Mouse (Mus musculus): ENCODE measurements at regions not wholly inside any gene's neighbourhood (a gene's known extent, or its start where the extent isn't known, plus 50 kb on each side); places are given as distances from the start of the nearest gene placed in this dataset.

DNA sequence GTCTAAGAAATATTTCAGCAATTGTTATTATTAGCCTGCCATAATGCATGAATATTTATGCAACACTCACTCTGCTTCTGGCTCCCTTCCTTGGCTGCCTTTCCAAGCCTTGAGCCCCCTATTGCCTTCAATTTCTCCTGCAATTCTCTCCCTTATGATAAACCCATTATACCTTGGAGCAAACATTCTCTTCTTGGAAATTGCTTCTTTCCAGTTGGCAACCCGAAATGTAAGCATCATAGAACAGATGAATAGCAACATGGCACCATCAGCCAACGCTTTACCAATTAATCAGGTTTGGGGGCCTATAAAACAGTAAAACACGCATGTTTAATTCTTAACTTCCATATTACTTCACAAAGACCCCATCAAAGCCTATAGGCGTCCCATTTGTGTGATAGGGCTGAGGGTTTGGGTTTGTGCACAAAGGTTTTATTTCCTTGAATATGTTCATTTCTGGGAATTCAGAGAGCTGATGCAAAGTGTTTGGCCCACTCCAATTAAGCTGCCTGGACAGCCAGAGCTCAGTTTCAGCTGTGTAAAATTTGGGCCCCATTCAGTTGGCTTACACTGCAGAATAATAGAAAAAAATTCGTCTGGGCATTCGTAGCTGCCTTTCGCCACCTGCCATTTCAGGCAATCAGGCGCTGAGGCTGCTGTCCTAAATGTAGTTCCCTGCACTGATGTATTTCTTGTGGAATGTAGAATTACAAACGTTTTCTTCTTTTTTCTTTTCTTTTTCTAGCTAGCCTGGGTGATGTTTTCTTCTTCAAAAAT lies 106.0 kb upstream of the Tmem108 start:
- TF ChIP-seq EP300 (IDR thresholded peaks at IDR 0.05; ENCODE audit: insufficient read depth, low read depth, low read length) (no peak), POLR2A (IDR thresholded peaks at IDR 0.05; ENCODE audit: insufficient read depth, low read depth, low read length) (no peak), CTCF (IDR thresholded peaks at IDR 0.05) (no peak)
- WGBS: 62% methylated on average over 9 of the region's 9 CpGs
- H3K4me1 ChIP-seq (ENCODE audit: control insufficient read depth, insufficient read depth, low read length): no peaks in the 10 kb centered on the region
- no peaks in the 10 kb centered on the region for H3K79me2 ChIP-seq (replicated peaks; ENCODE audit: control insufficient read depth, insufficient read depth, low read length)
- H3K9ac ChIP-seq (ENCODE audit: low read depth, low read length): no peak overlapping the region
- H3K4me3 ChIP-seq: no peak overlapping the region
- no peak overlapping the region for H3K27ac ChIP-seq
- intact Hi-C loops (cut with DNase I): no loop called here
- DNase-seq: no peak
- no peaks in the 10 kb centered on the region for H3K27me3 ChIP-seq (ENCODE audit: control insufficient read depth, insufficient read depth, low read length)
- no peaks in the 10 kb centered on the region for H3K36me3 ChIP-seq (ENCODE audit: control insufficient read depth, insufficient read depth, low read length)

GRCm38 (mm10) chr9:103869276-103869675 lies 107.6 kb upstream of the Tmem108 start:
- Histone ChIP-seq H3K4me1 (ENCODE audit: control insufficient read depth, insufficient read depth, low read length) (no peaks in the 10 kb centered on the region), H3K4me3 (no peak overlapping the region), H3K27ac (no peak overlapping the region), H3K27me3 (ENCODE audit: control insufficient read depth, insufficient read depth, low read length) (no peaks in the 10 kb centered on the region), H3K79me2 (replicated peaks; ENCODE audit: control insufficient read depth, insufficient read depth, low read length) (no peaks in the 10 kb centered on the region), H3K9ac (ENCODE audit: low read depth, low read length) (no peak overlapping the region), H3K36me3 (ENCODE audit: control insufficient read depth, insufficient read depth, low read length) (no peaks in the 10 kb centered on the region)
- WGBS: 84% methylated on average over 2 of the region's 2 CpGs
- TF ChIP-seq EP300 (IDR thresholded peaks at IDR 0.05; ENCODE audit: insufficient read depth, low read depth, low read length) (no peak), CTCF (IDR thresholded peaks at IDR 0.05) (no peak), POLR2A (IDR thresholded peaks at IDR 0.05; ENCODE audit: insufficient read depth, low read depth, low read length) (no peak)
- intact Hi-C loops (cut with DNase I): no loop called here
- no peak for DNase-seq

DNA sequence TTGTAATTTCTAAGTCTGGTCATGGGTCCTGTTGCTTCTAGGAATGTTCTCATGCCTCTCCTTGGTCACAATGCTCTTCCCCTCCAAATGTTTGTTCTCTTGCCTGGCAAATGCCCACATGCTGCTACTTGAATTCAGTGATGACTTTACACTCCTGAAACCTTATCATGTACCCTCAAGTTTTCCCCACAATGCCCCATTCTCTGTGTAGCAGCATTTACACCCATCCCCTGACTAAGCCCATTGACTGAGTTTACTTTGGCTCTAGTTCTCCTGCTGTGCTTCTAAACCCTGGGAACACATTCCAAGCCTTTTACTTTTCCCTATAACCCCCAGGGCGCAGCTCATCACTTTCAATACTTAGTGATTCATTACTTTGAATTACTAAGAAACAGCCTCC lies 110.5 kb upstream of the Tmem108 start:
- no peak for DNase-seq
- Histone ChIP-seq H3K79me2 (replicated peaks; ENCODE audit: control insufficient read depth, insufficient read depth, low read length) (no peaks in the 10 kb centered on the region), H3K36me3 (ENCODE audit: control insufficient read depth, insufficient read depth, low read length) (no peaks in the 10 kb centered on the region), H3K27me3 (ENCODE audit: control insufficient read depth, insufficient read depth, low read length) (no peaks in the 10 kb centered on the region), H3K4me1 (ENCODE audit: control insufficient read depth, insufficient read depth, low read length) (no peaks in the 10 kb centered on the region), H3K27ac (no peak overlapping the region), H3K4me3 (no peak overlapping the region), H3K9ac (ENCODE audit: low read depth, low read length) (no peak overlapping the region)
- WGBS: 66% methylated on average over 1 of the region's 1 CpGs
- TF ChIP-seq EP300 (IDR thresholded peaks at IDR 0.05; ENCODE audit: insufficient read depth, low read depth, low read length) (no peak), POLR2A (IDR thresholded peaks at IDR 0.05; ENCODE audit: insufficient read depth, low read depth, low read length) (no peak), CTCF (IDR thresholded peaks at IDR 0.05) (no peak)
- intact Hi-C loops (cut with DNase I): no loop called here

GRCm38 (mm10) chr9:103873876-103874275 lies 112.2 kb upstream of the Tmem108 start:
- H3K27ac ChIP-seq: no peak overlapping the region
- TF ChIP-seq POLR2A (IDR thresholded peaks at IDR 0.05; ENCODE audit: insufficient read depth, low read depth, low read length): no peak
- TF ChIP-seq EP300 (IDR thresholded peaks at IDR 0.05; ENCODE audit: insufficient read depth, low read depth, low read length): no peak
- TF ChIP-seq CTCF (IDR thresholded peaks at IDR 0.05): no peak
- H3K36me3 ChIP-seq (ENCODE audit: control insufficient read depth, insufficient read depth, low read length): no peaks in the 10 kb centered on the region
- H3K79me2 ChIP-seq (replicated peaks; ENCODE audit: control insufficient read depth, insufficient read depth, low read length): no peaks in the 10 kb centered on the region
- no peak for DNase-seq
- H3K4me1 ChIP-seq (ENCODE audit: control insufficient read depth, insufficient read depth, low read length): no peaks in the 10 kb centered on the region
- intact Hi-C loops (cut with DNase I): no loop called here
- H3K27me3 ChIP-seq (ENCODE audit: control insufficient read depth, insufficient read depth, low read length): no peaks in the 10 kb centered on the region
- no peak overlapping the region for H3K9ac ChIP-seq (ENCODE audit: low read depth, low read length)
- no peak overlapping the region for H3K4me3 ChIP-seq
- 68% methylated on average over 9 of the region's 9 CpGs for WGBS

GRCm38 (mm10) chr9:103877851-103878250 lies 116.2 kb upstream of the Tmem108 start:
- DNase-seq: no peak
- Histone ChIP-seq H3K9ac (ENCODE audit: low read depth, low read length) (no peak overlapping the region), H3K27ac (no peak overlapping the region), H3K4me3 (no peak overlapping the region), H3K36me3 (ENCODE audit: control insufficient read depth, insufficient read depth, low read length) (no peaks in the 10 kb centered on the region), H3K4me1 (ENCODE audit: control insufficient read depth, insufficient read depth, low read length) (no peaks in the 10 kb centered on the region), H3K79me2 (replicated peaks; ENCODE audit: control insufficient read depth, insufficient read depth, low read length) (no peaks in the 10 kb centered on the region), H3K27me3 (ENCODE audit: control insufficient read depth, insufficient read depth, low read length) (no peaks in the 10 kb centered on the region)
- intact Hi-C loops (cut with DNase I): no loop called here
- WGBS: 88% methylated on average over 2 of the region's 2 CpGs
- TF ChIP-seq CTCF (IDR thresholded peaks at IDR 0.05) (no peak), POLR2A (IDR thresholded peaks at IDR 0.05; ENCODE audit: insufficient read depth, low read depth, low read length) (no peak), EP300 (IDR thresholded peaks at IDR 0.05; ENCODE audit: insufficient read depth, low read depth, low read length) (no peak)

DNA sequence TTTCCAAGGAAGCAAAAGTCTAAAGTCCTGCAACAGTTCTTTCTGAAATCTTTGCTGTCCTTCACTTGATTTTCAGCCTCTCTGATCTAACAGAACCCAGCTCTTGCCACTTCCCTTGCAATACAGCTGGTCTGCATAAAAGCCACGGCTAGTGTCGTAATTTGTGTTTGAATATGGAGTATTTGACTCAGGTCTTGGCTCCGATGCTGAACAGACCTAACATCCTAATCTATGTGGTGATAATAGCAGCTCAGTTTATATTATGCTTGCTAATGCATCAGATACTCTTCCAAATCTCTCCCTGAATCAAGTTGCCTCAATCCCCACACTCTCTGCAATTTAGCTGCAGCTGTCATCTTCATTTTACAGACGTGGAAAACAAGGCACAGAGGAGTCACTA lies 109.5 kb upstream of the Nphp3 start:
- no peaks in the 10 kb centered on the region for H3K4me1 ChIP-seq (ENCODE audit: control insufficient read depth, insufficient read depth, low read length)
- DNase-seq: no peak
- H3K79me2 ChIP-seq (replicated peaks; ENCODE audit: control insufficient read depth, insufficient read depth, low read length): no peaks in the 10 kb centered on the region
- no peaks in the 10 kb centered on the region for H3K36me3 ChIP-seq (ENCODE audit: control insufficient read depth, insufficient read depth, low read length)
- 54% methylated on average over 4 of the region's 4 CpGs for WGBS
- no peaks in the 10 kb centered on the region for H3K27me3 ChIP-seq (ENCODE audit: control insufficient read depth, insufficient read depth, low read length)
- intact Hi-C loops (cut with DNase I): no loop called here
- H3K27ac ChIP-seq: no peak overlapping the region
- no peak for TF ChIP-seq POLR2A (IDR thresholded peaks at IDR 0.05; ENCODE audit: insufficient read depth, low read depth, low read length)
- TF ChIP-seq CTCF (IDR thresholded peaks at IDR 0.05): no peak
- no peak for TF ChIP-seq EP300 (IDR thresholded peaks at IDR 0.05; ENCODE audit: insufficient read depth, low read depth, low read length)
- no peak overlapping the region for H3K4me3 ChIP-seq
- no peak overlapping the region for H3K9ac ChIP-seq (ENCODE audit: low read depth, low read length)

Data from heart, adult 2 months (tissue).